Mouse (Mus musculus): Measurements from ENCODE around the gene Dnaaf3.
A peak's percentile ranks its signal among the peaks of the same experiment; 100 is the strongest.

The Dnaaf3 gene

GRCm38 (mm10) chr7:4522292-4522691, 10.0 kb downstream of the Dnaaf3 start:
- no peak for DNase-seq (ENCODE audit: extremely low spot score, low spot score)

- DNase-seq (ENCODE audit: extremely low spot score, low spot score), result no peak
These were observed 10.8 kb downstream of the Dnaaf3 start for GRCm38 (mm10) chr7:4521231-4522003.

- no peak for DNase-seq (ENCODE audit: extremely low spot score, low spot score)
These were observed 13.8 kb downstream of the Dnaaf3 start for GRCm38 (mm10) chr7:4518487-4518886.

- DNase-seq (ENCODE audit: extremely low spot score, low spot score), result no peak
These were observed 15.8 kb downstream of the Dnaaf3 start, which contains the start of gene Tnnt1 for GRCm38 (mm10) chr7:4516332-4517050. Gene Tnnt1 (minus strand): TSS chr7:4516382.

GRCm38 (mm10) chr7:4515853-4516252, 16.4 kb downstream of the Dnaaf3 start:
- no peak for DNase-seq (ENCODE audit: extremely low spot score, low spot score)

GRCm38 (mm10) chr7:4513829-4514712, 18.2 kb downstream of the Dnaaf3 start:
- DNase-seq (ENCODE audit: extremely low spot score, low spot score), result no peak

- no peak for DNase-seq (ENCODE audit: extremely low spot score, low spot score)
These were observed 19.0 kb downstream of the Dnaaf3 start for GRCm38 (mm10) chr7:4513236-4513635.

- DNase-seq (ENCODE audit: extremely low spot score, low spot score), result no peak
These were observed 20.6 kb downstream of the Dnaaf3 start for GRCm38 (mm10) chr7:4511489-4512224.

GRCm38 (mm10) chr7:4509863-4510608, 22.2 kb downstream of the Dnaaf3 start:
- DNase-seq (ENCODE audit: extremely low spot score, low spot score), result peak; percentile 77

GRCm38 (mm10) chr7:4508739-4509116, 23.5 kb downstream of the Dnaaf3 start:
- no peak for DNase-seq (ENCODE audit: extremely low spot score, low spot score)

GRCm38 (mm10) chr7:4508062-4508738, 24.1 kb downstream of the Dnaaf3 start:
- no peak for DNase-seq (ENCODE audit: extremely low spot score, low spot score)

- no peak for DNase-seq (ENCODE audit: extremely low spot score, low spot score)
These were observed 25.0 kb downstream of the Dnaaf3 start for GRCm38 (mm10) chr7:4507220-4507619.

- DNase-seq (ENCODE audit: extremely low spot score, low spot score), result no peak
These were observed 27.4 kb downstream of the Dnaaf3 start for GRCm38 (mm10) chr7:4504646-4505435.

- no peak for DNase-seq (ENCODE audit: extremely low spot score, low spot score)
These were observed 28.4 kb downstream of the Dnaaf3 start for GRCm38 (mm10) chr7:4503858-4504257.

GRCm38 (mm10) chr7:4503100-4503499, 29.2 kb downstream of the Dnaaf3 start:
- no peak for DNase-seq (ENCODE audit: extremely low spot score, low spot score)

- no peak for DNase-seq (ENCODE audit: extremely low spot score, low spot score)
These were observed 29.7 kb downstream of the Dnaaf3 start for GRCm38 (mm10) chr7:4502421-4503090.

GRCm38 (mm10) chr7:4501558-4502397, 30.5 kb downstream of the Dnaaf3 start, which contains the start of gene Ppp1r12c:
Gene Ppp1r12c (minus strand): TSS chr7:4501680.
- peak; percentile 90 for DNase-seq (ENCODE audit: extremely low spot score, low spot score)

All from neural tube, embryonic 10.5 days (tissue).